Mouse (Mus musculus): ENCODE measurements around the gene Cul9.
"Not testable (repeated sequence)": the region's sequence is repeated elsewhere in the genome, so short reads cannot be mapped to it uniquely, and the experiment has no call there.

The Cul9 gene

GRCm38 (mm10) chr17:46545813-46546564 is at the start of gene Cul9:
Cul9 (minus strand) TSS chr17:46546388.
- peak; percentile 63 to 68 for DNase-seq (ENCODE audit: low spot score in 2 of 2)

- no peak for DNase-seq (ENCODE audit: low spot score in 2 of 2)
Measured at GRCm38 (mm10) chr17:46595336-46595735, 49.1 kb upstream of the Cul9 start.

- no peak for DNase-seq (ENCODE audit: low spot score in 2 of 2)
Measured at GRCm38 (mm10) chr17:46594606-46595005, 48.4 kb upstream of the Cul9 start.

- no peak for DNase-seq (ENCODE audit: low spot score in 2 of 2)
Measured at GRCm38 (mm10) chr17:46593124-46593523, 46.9 kb upstream of the Cul9 start.

- DNase-seq (ENCODE audit: low spot score in 2 of 2): no peak
Measured at GRCm38 (mm10) chr17:46591406-46591805, 45.2 kb upstream of the Cul9 start.

GRCm38 (mm10) chr17:46590439-46590838 is 44.3 kb upstream of the Cul9 start:
- DNase-seq (ENCODE audit: low spot score in 2 of 2): no peak

GRCm38 (mm10) chr17:46589635-46590314 is 43.6 kb upstream of the Cul9 start:
- DNase-seq (ENCODE audit: low spot score in 2 of 2): no peak

- DNase-seq (ENCODE audit: low spot score in 2 of 2): no peak
Measured at GRCm38 (mm10) chr17:46588913-46589312, 42.7 kb upstream of the Cul9 start.

- DNase-seq (ENCODE audit: low spot score in 2 of 2): no peak
Measured at GRCm38 (mm10) chr17:46588173-46588572, 42.0 kb upstream of the Cul9 start.

GRCm38 (mm10) chr17:46586327-46586726 is 40.1 kb upstream of the Cul9 start:
- no peak for DNase-seq (ENCODE audit: low spot score in 2 of 2)

GRCm38 (mm10) chr17:46578650-46579049 is 32.5 kb upstream of the Cul9 start:
- DNase-seq (ENCODE audit: low spot score in 2 of 2): no peak

GRCm38 (mm10) chr17:46576070-46576469 is 29.9 kb upstream of the Cul9 start:
- DNase-seq (ENCODE audit: low spot score in 2 of 2): peak in 1 of 2 experiments; percentile 13

- DNase-seq (ENCODE audit: low spot score in 2 of 2): no peak
Measured at GRCm38 (mm10) chr17:46574535-46574934, 28.3 kb upstream of the Cul9 start.

- no peak for DNase-seq (ENCODE audit: low spot score in 2 of 2)
Measured at GRCm38 (mm10) chr17:46571005-46571404, 24.8 kb upstream of the Cul9 start.

GRCm38 (mm10) chr17:46559146-46559545 is 13.0 kb upstream of the Cul9 start:
- DNase-seq (ENCODE audit: low spot score in 2 of 2): no peak

- no peak for DNase-seq (ENCODE audit: low spot score in 2 of 2)
Measured at GRCm38 (mm10) chr17:46558151-46558550, 12.0 kb upstream of the Cul9 start.

- not testable (repeated sequence) for DNase-seq (ENCODE audit: low spot score in 2 of 2)
Measured at GRCm38 (mm10) chr17:46557321-46557720, 11.1 kb upstream of the Cul9 start.

- DNase-seq (ENCODE audit: low spot score in 2 of 2): no peak
Measured at GRCm38 (mm10) chr17:46556584-46556945, 10.4 kb upstream of the Cul9 start.

- peak; percentile 91 to 93 for DNase-seq (ENCODE audit: low spot score in 2 of 2)
Measured at GRCm38 (mm10) chr17:46555673-46556583, 9.7 kb upstream of the Cul9 start, which contains the start of gene Srf. Srf (minus strand) TSS chr17:46556175.

- DNase-seq (ENCODE audit: low spot score in 2 of 2): peak in 1 of 2 experiments; percentile 32
Measured at GRCm38 (mm10) chr17:46554977-46555672, 8.9 kb upstream of the Cul9 start.

- no peak for DNase-seq (ENCODE audit: low spot score in 2 of 2)
Measured at GRCm38 (mm10) chr17:46554646-46554976, 8.4 kb upstream of the Cul9 start.

GRCm38 (mm10) chr17:46553926-46554325 is 7.7 kb upstream of the Cul9 start:
- DNase-seq (ENCODE audit: low spot score in 2 of 2): no peak
